Mouse (Mus musculus) intestine, embryonic 14.5 days (tissue): ENCODE measurements around the gene Ptprr. TPM values are rescaled to one million over a fixed set of nuclear protein-coding genes. Genes with fewer than 3 reads are reported as not detected.

Source experiments
- ATAC-seq: fragments of 200-750 bp; cut with Nextera tagmentation; replicated peaks from 2 replicates; pipeline ENCODE4 v1.8.0; 2017; ENCODE audit warnings: low read depth, moderate number of reproducible peaks, moderate TSS enrichment, moderate library complexity; ENCODE audit not compliant: low FRiP score, low TSS enrichment
- DNase-seq: peaks from one replicate; pipeline ENCODE4 v3.0.0-alpha.2; 2018; ENCODE audit warnings: low spot score
- H3K27ac ChIP-seq: fragments of 300-500 bp; sonication (generic); 2 replicates; pipeline ENCODE4 v1.5.1; 2014; ENCODE audit warnings: low read depth, mild to moderate bottlenecking, control low read depth
- H3K27me3 ChIP-seq: fragments of 300-500 bp; sonication (generic); replicated peaks from 2 replicates; pipeline ENCODE4 v1.6.1; 2014; ENCODE audit warnings: low read length, control low read depth; ENCODE audit not compliant: control insufficient read depth, insufficient read depth
- H3K36me3 ChIP-seq: fragments of 300-500 bp; sonication (generic); 2 replicates; pipeline ENCODE4 v1.6.1; 2014; ENCODE audit warnings: low read length, control low read depth; ENCODE audit not compliant: control insufficient read depth, insufficient read depth
- H3K4me1 ChIP-seq: fragments of 300-500 bp; sonication (generic); replicated peaks from 2 replicates; pipeline ENCODE4 v1.6.1; 2014; ENCODE audit warnings: low read length, control low read depth, mixed read lengths; ENCODE audit not compliant: control insufficient read depth, insufficient read depth
- H3K4me2 ChIP-seq: fragments of 300-500 bp; sonication (generic); 2 replicates; pipeline ENCODE4 v1.6.1; 2014; ENCODE audit warnings: low read length
- H3K4me3 ChIP-seq: fragments of 300-500 bp; sonication (generic); 2 replicates; pipeline ENCODE4 v1.5.1; 2014; ENCODE audit warnings: low read depth, low read length, control low read depth, mixed read lengths
- H3K9ac ChIP-seq: fragments of 300-500 bp; sonication (generic); 2 replicates; pipeline ENCODE4 v1.6.1; 2014; ENCODE audit warnings: mild to moderate bottlenecking, low read length
- H3K9me3 ChIP-seq: fragments of 300-500 bp; sonication (generic); 2 replicates; pipeline ENCODE4 v1.6.1; 2016; ENCODE audit warnings: low read length, control low read depth; ENCODE audit not compliant: control insufficient read depth
- WGBS: fragments of 180-500 bp; shearing (Covaris S2); extraction: QIAGEN DNeasy Blood & Tissue Kit; methylation state at CpG from one replicate; pipeline ENCODE4 v1.1.7; 2014; 5-methylcytosine and 5-hydroxymethylcytosine counted together
- polyA plus RNA-seq: library from polyadenylated mRNA; unstranded; fragments of >200 nt; fragmentation: Nextera tagmentation; extraction: Ambion mirVana; gene quantifications from 2 replicates; pipeline ENCODE4 v1.2.1, GENCODE M21; 2014

The Ptprr gene
- polyA plus RNA-seq: 4.7 and 5.1 TPM in 2 replicates

GRCm38 (mm10) chr10:116017845-116018479 lies at the start of gene Ptprr:
Gene Ptprr, plus strand, starts transcription at chr10:116018213.
- Histone ChIP-seq H3K36me3 (no peaks in the 10 kb centered on the region), H3K27me3 (peaks cover 8% of the 10 kb centered on the region), H3K9ac (no peak within 1 kb of the TSS), H3K4me3 (peak within 1 kb of the TSS; percentile 25), H3K9me3 (no peaks in the 10 kb centered on the region), H3K27ac (no peak within 1 kb of the TSS), H3K4me1 (no peaks in the 10 kb centered on the region), H3K4me2 (peak within 1 kb of the TSS; percentile 54)
- peak; percentile 72; the same call in 1 of the 2 replicates for ATAC-seq
- peak; percentile 69 for DNase-seq
- 1% methylated on average over 19 of the region's 19 CpGs for WGBS

GRCm38 (mm10) chr10:115976345-115976744 lies 41.7 kb upstream of the Ptprr start:
- Histone ChIP-seq H3K9ac (no peak overlapping the region), H3K27me3 (no peaks in the 10 kb centered on the region), H3K36me3 (no peaks in the 10 kb centered on the region), H3K4me2 (no peak overlapping the region), H3K27ac (no peak overlapping the region), H3K4me3 (no peak overlapping the region), H3K9me3 (no peaks in the 10 kb centered on the region), H3K4me1 (no peaks in the 10 kb centered on the region)
- no peak for DNase-seq
- no peak for ATAC-seq
- 90% methylated on average over 7 of the region's 7 CpGs for WGBS

GRCm38 (mm10) chr10:115978992-115979391 lies 39.0 kb upstream of the Ptprr start:
- H3K27me3 ChIP-seq: no peaks in the 10 kb centered on the region
- whole genome bisulfite sequencing: 74% methylated on average over 7 of the region's 7 CpGs
- no peaks in the 10 kb centered on the region for H3K36me3 ChIP-seq
- DNase-seq (no peak), ATAC-seq (no peak)
- no peak overlapping the region for H3K4me3 ChIP-seq
- no peaks in the 10 kb centered on the region for H3K9me3 ChIP-seq
- no peak overlapping the region for H3K27ac ChIP-seq
- H3K4me1 ChIP-seq: no peaks in the 10 kb centered on the region
- no peak overlapping the region for H3K9ac ChIP-seq
- H3K4me2 ChIP-seq: no peak overlapping the region

- H3K27me3 ChIP-seq: no peaks in the 10 kb centered on the region
- no peaks in the 10 kb centered on the region for H3K36me3 ChIP-seq
- H3K9me3 ChIP-seq: no peaks in the 10 kb centered on the region
- no peak overlapping the region for H3K4me2 ChIP-seq
- no peak overlapping the region for H3K9ac ChIP-seq
- no peak overlapping the region for H3K27ac ChIP-seq
- DNase-seq: no peak
- ATAC-seq: no peak
- no peaks in the 10 kb centered on the region for H3K4me1 ChIP-seq
- H3K4me3 ChIP-seq: no peak overlapping the region
- 50% methylated on average over 2 of the region's 2 CpGs for WGBS
Observed at GRCm38 (mm10) chr10:115980018-115980417, 38.0 kb upstream of the Ptprr start.

- 67% methylated on average over 6 of the region's 6 CpGs for WGBS
- ATAC-seq (no peak), DNase-seq (no peak)
- H3K4me2 ChIP-seq: no peak overlapping the region
- no peak overlapping the region for H3K9ac ChIP-seq
- H3K4me1 ChIP-seq: no peaks in the 10 kb centered on the region
- H3K27ac ChIP-seq: no peak overlapping the region
- H3K9me3 ChIP-seq: no peaks in the 10 kb centered on the region
- H3K27me3 ChIP-seq: no peaks in the 10 kb centered on the region
- no peaks in the 10 kb centered on the region for H3K36me3 ChIP-seq
- H3K4me3 ChIP-seq: no peak overlapping the region
Observed at GRCm38 (mm10) chr10:115984308-115984707, 33.7 kb upstream of the Ptprr start.

- H3K27me3 ChIP-seq: no peaks in the 10 kb centered on the region
- H3K4me2 ChIP-seq: no peak overlapping the region
- no peak for ATAC-seq
- H3K4me3 ChIP-seq: no peak overlapping the region
- H3K4me1 ChIP-seq: no peaks in the 10 kb centered on the region
- WGBS: 72% methylated on average over 8 of the region's 8 CpGs
- H3K9me3 ChIP-seq: no peaks in the 10 kb centered on the region
- no peak overlapping the region for H3K9ac ChIP-seq
- no peak for DNase-seq
- no peaks in the 10 kb centered on the region for H3K36me3 ChIP-seq
- no peak overlapping the region for H3K27ac ChIP-seq
Observed at GRCm38 (mm10) chr10:116001838-116002237, 16.2 kb upstream of the Ptprr start.

GRCm38 (mm10) chr10:116006675-116007074 lies 11.3 kb upstream of the Ptprr start:
- no peaks in the 10 kb centered on the region for H3K4me1 ChIP-seq
- H3K27me3 ChIP-seq: no peaks in the 10 kb centered on the region
- no peak overlapping the region for H3K4me3 ChIP-seq
- WGBS: 40% methylated on average over 6 of the region's 6 CpGs
- no peaks in the 10 kb centered on the region for H3K9me3 ChIP-seq
- H3K9ac ChIP-seq: no peak overlapping the region
- no peak overlapping the region for H3K27ac ChIP-seq
- no peaks in the 10 kb centered on the region for H3K36me3 ChIP-seq
- H3K4me2 ChIP-seq: no peak overlapping the region
- DNase-seq (no peak), ATAC-seq (no peak)

GRCm38 (mm10) chr10:116018480-116018891 lies 473 bp downstream of the Ptprr start:
- Histone ChIP-seq H3K4me2 (peak overlapping the region; percentile 54), H3K9me3 (no peaks in the 10 kb centered on the region), H3K27ac (no peak overlapping the region), H3K4me3 (peak overlapping the region; percentile 25), H3K4me1 (no peaks in the 10 kb centered on the region), H3K27me3 (peaks cover 8% of the 10 kb centered on the region), H3K9ac (no peak overlapping the region), H3K36me3 (no peaks in the 10 kb centered on the region)
- no peak for ATAC-seq
- peak; percentile 64 for DNase-seq
- 2% methylated on average over 17 of the region's 17 CpGs for WGBS
